Mouse (Mus musculus): ENCODE results near the gene Dram1. TPM values are rescaled to one million over a fixed set of nuclear protein-coding genes. Genes with fewer than 3 reads are reported as not detected.

The Dram1 gene
- total and polyA plus RNA-seq, 3 experiments = 0.04 TPM; not detected in 2

GRCm38 (mm10) chr10:88389576-88389975 lies 10.7 kb upstream of the Dram1 start:
- H3K4me2 ChIP-seq (ENCODE audit: insufficient read depth, low read depth, poor library complexity, severe bottlenecking) = peak overlapping the region; percentile 97
- DNase-seq (ENCODE audit: extremely low read depth) = peak; percentile 89

GRCm38 (mm10) chr10:88386251-88386650 lies 7.4 kb upstream of the Dram1 start:
- H3K4me1 ChIP-seq (ENCODE audit: control insufficient read depth in 1 of 2, insufficient read depth in 2 of 2) = peaks cover 31 to 73% of the 10 kb centered on the region in 2 experiments
- H3K36me3 ChIP-seq (replicated peaks in 1 of 2; ENCODE audit: control insufficient read depth in 1 of 2, insufficient read depth in 1 of 2, low read length in 1 of 2) = no peaks in the 10 kb centered on the region
- H3K27ac ChIP-seq (ENCODE audit: insufficient read depth, low read depth) = no peak overlapping the region
- H3K4me3 ChIP-seq (replicated peaks in 1 of 3; ENCODE audit: low read depth in 2 of 3, low read length in 2 of 3, poor library complexity in 1 of 3) = no peak overlapping the region
- dilution Hi-C loops (cut with MboI; ENCODE audit: extremely low pct_ligation_motif_present, extremely low pct_unique_long_range_greater_than_20kb, low sequenced_read_pairs) (no loop called here), in situ Hi-C loops (cut with MboI; ENCODE audit: low pct_ligation_motif_present, low pct_unique_long_range_greater_than_20kb, low sequenced_read_pairs) (no loop called here)
- no peak for DNase-seq (ENCODE audit: extremely low read depth)
- no peaks in the 10 kb centered on the region for H3K27me3 ChIP-seq (replicated peaks)
- peaks cover 49% of the 10 kb centered on the region for H3K79me2 ChIP-seq (replicated peaks; ENCODE audit: control insufficient read depth, extremely low read depth, insufficient read depth, poor library complexity, severe bottlenecking)
- H3K9me3 ChIP-seq (replicated peaks; ENCODE audit: low read length) = no peaks in the 10 kb centered on the region
- H3K9ac ChIP-seq (ENCODE audit: insufficient read depth, low read depth) = no peak overlapping the region
- H3K4me2 ChIP-seq (ENCODE audit: insufficient read depth, low read depth, poor library complexity, severe bottlenecking) = peak overlapping the region; percentile 45; the same call in 1 of the 2 replicates
- TF ChIP-seq JUN (IDR thresholded peaks at IDR 0.05; ENCODE audit: insufficient read depth, low read depth, low read length) (no peak), E2F4 (IDR thresholded peaks at IDR 0.05; ENCODE audit: insufficient replicate concordance, low read depth, low read length) (no peak), ETS1 (conservative IDR thresholded peaks at IDR 0.05; ENCODE audit: low read depth, low read length) (no peak), MXI1 (IDR thresholded peaks at IDR 0.05; ENCODE audit: low read depth, low read length) (no peak), MYC (IDR thresholded peaks at IDR 0.05; ENCODE audit: low read depth, low read length) (no peak), MAFK (IDR thresholded peaks at IDR 0.05; ENCODE audit: insufficient replicate concordance, low read length) (no peak), POLR2A (IDR thresholded peaks at IDR 0.05; ENCODE audit: low read depth, low read length) (no peak), SMC3 (IDR thresholded peaks at IDR 0.05; ENCODE audit: low read depth, low read length) (no peak), EP300 (IDR thresholded peaks at IDR 0.05; ENCODE audit: low read length) (no peak), MAX (IDR thresholded peaks at IDR 0.05; ENCODE audit: low read length) (no peak), MEF2A (IDR thresholded peaks at IDR 0.05; ENCODE audit: borderline replicate concordance, low read depth, low read length) (no peak), JUND (conservative IDR thresholded peaks at IDR 0.05; ENCODE audit: low read depth, low read length) (no peak), USF2 (conservative IDR thresholded peaks at IDR 0.05; ENCODE audit: low read depth, low read length) (no peak), SIN3A (IDR thresholded peaks at IDR 0.05; ENCODE audit: low read length) (no peak), ZNF384 (IDR thresholded peaks at IDR 0.05; ENCODE audit: low read depth, low read length) (no peak), UBTF (IDR thresholded peaks at IDR 0.05; ENCODE audit: low read depth, low read length) (no peak), ZC3H11A (IDR thresholded peaks at IDR 0.05; ENCODE audit: low read depth, low read length) (no peak), IRF4 (IDR thresholded peaks at IDR 0.05; ENCODE audit: low read depth, low read length) (no peak), TCF12 (IDR thresholded peaks at IDR 0.05; ENCODE audit: low read depth, low read length) (no peak)

More at GRCm38 (mm10) chr10:88389576-88389975, 10.7 kb upstream of the Dram1 start:
- peaks cover 31 to 51% of the 10 kb centered on the region in 2 experiments for H3K4me1 ChIP-seq (ENCODE audit: control insufficient read depth in 1 of 2, insufficient read depth in 2 of 2)
- H3K79me2 ChIP-seq (replicated peaks; ENCODE audit: control insufficient read depth, extremely low read depth, insufficient read depth, poor library complexity, severe bottlenecking) = peaks cover 32% of the 10 kb centered on the region
- in situ Hi-C loops (cut with MboI; ENCODE audit: low pct_ligation_motif_present, low pct_unique_long_range_greater_than_20kb, low sequenced_read_pairs) = no loop called here
- H3K9ac ChIP-seq (ENCODE audit: insufficient read depth, low read depth) = peak overlapping the region; percentile 80
- H3K4me3 ChIP-seq (replicated peaks in 1 of 3; ENCODE audit: low read depth in 2 of 3, low read length in 2 of 3, poor library complexity in 1 of 3) = peak overlapping the region; percentile 48 to 62 (median 49)
- peaks cover 0 to 27% of the 10 kb centered on the region in 2 experiments for H3K36me3 ChIP-seq (replicated peaks in 1 of 2; ENCODE audit: control insufficient read depth in 1 of 2, insufficient read depth in 1 of 2, low read length in 1 of 2)
- TF ChIP-seq ETS1 (conservative IDR thresholded peaks at IDR 0.05; ENCODE audit: low read depth, low read length) (peak; percentile 58), USF1 (IDR thresholded peaks at IDR 0.05; ENCODE audit: low read depth, low read length) (no peak), KAT2A (IDR thresholded peaks at IDR 0.05; ENCODE audit: insufficient replicate concordance, low read length) (no peak), GABPA (IDR thresholded peaks at IDR 0.05; ENCODE audit: insufficient replicate concordance, low read depth, low read length) (no peak), ZNF384 (IDR thresholded peaks at IDR 0.05; ENCODE audit: low read depth, low read length) (no peak), MXI1 (IDR thresholded peaks at IDR 0.05; ENCODE audit: low read depth, low read length) (peak; percentile 44; the same call in 1 of the 2 replicates), IRF4 (IDR thresholded peaks at IDR 0.05; ENCODE audit: low read depth, low read length) (peak; percentile 24; the same call in 1 of the 2 replicates), EP300 (IDR thresholded peaks at IDR 0.05; ENCODE audit: low read length) (no peak), E2F4 (IDR thresholded peaks at IDR 0.05; ENCODE audit: insufficient replicate concordance, low read depth, low read length) (no peak), MAFK (IDR thresholded peaks at IDR 0.05; ENCODE audit: insufficient replicate concordance, low read length) (no peak), TBP (conservative IDR thresholded peaks at IDR 0.05; ENCODE audit: low read depth, low read length) (no peak), SIN3A (IDR thresholded peaks at IDR 0.05; ENCODE audit: low read length) (no peak), POLR2AphosphoS2 (IDR thresholded peaks at IDR 0.05; ENCODE audit: low read depth, low read length) (no peak), PAX5 (IDR thresholded peaks at IDR 0.05; ENCODE audit: low read length) (no peak), BHLHE40 (IDR thresholded peaks at IDR 0.05; ENCODE audit: low read depth, low read length) (peak; percentile 58; the same call in 1 of the 2 replicates), ZC3H11A (IDR thresholded peaks at IDR 0.05; ENCODE audit: low read depth, low read length) (no peak), JUND (conservative IDR thresholded peaks at IDR 0.05; ENCODE audit: low read depth, low read length) (no peak), ZMIZ1 (IDR thresholded peaks at IDR 0.05; ENCODE audit: low read depth, low read length) (no peak), NELFE (IDR thresholded peaks at IDR 0.05; ENCODE audit: low read depth, low read length) (no peak), MAZ (IDR thresholded peaks at IDR 0.05; ENCODE audit: low read depth, low read length) (no peak), MEF2A (IDR thresholded peaks at IDR 0.05; ENCODE audit: borderline replicate concordance, low read depth, low read length) (no peak; the same call in 1 of the 2 replicates), UBTF (IDR thresholded peaks at IDR 0.05; ENCODE audit: low read depth, low read length) (no peak), SMC3 (IDR thresholded peaks at IDR 0.05; ENCODE audit: low read depth, low read length) (no peak), POLR2A (IDR thresholded peaks at IDR 0.05; ENCODE audit: low read depth, low read length) (no peak), USF2 (conservative IDR thresholded peaks at IDR 0.05; ENCODE audit: low read depth, low read length) (no peak), RAD21 (IDR thresholded peaks at IDR 0.05; ENCODE audit: low read depth, low read length) (no peak; the same call in 1 of the 2 replicates), RCOR1 (conservative IDR thresholded peaks at IDR 0.05; ENCODE audit: low read depth, low read length) (no peak), CHD1 (IDR thresholded peaks at IDR 0.05; ENCODE audit: low read depth, low read length) (no peak), MYC (IDR thresholded peaks at IDR 0.05; ENCODE audit: low read depth, low read length) (no peak), CHD2 (IDR thresholded peaks at IDR 0.05; ENCODE audit: low read length) (peak; percentile 63), CTCF (conservative IDR thresholded peaks at IDR 0.05 in 1 of 2, IDR thresholded peaks at IDR 0.05 in 1 of 2; ENCODE audit: low read depth in 2 of 2, low read length in 2 of 2) (no peak), ELF1 (IDR thresholded peaks at IDR 0.05; ENCODE audit: low read depth, low read length) (peak; percentile 75), ZKSCAN1 (IDR thresholded peaks at IDR 0.05; ENCODE audit: borderline replicate concordance, low read depth, low read length) (no peak), MAX (IDR thresholded peaks at IDR 0.05; ENCODE audit: low read length) (no peak), HCFC1 (IDR thresholded peaks at IDR 0.05; ENCODE audit: low read depth, low read length) (no peak), NRF1 (IDR thresholded peaks at IDR 0.05; ENCODE audit: low read depth, low read length) (no peak), TCF12 (IDR thresholded peaks at IDR 0.05; ENCODE audit: low read depth, low read length) (peak; percentile 46; the same call in 1 of the 2 replicates), JUN (IDR thresholded peaks at IDR 0.05; ENCODE audit: insufficient read depth, low read depth, low read length) (no peak)
- H3K27me3 ChIP-seq (replicated peaks) = no peaks in the 10 kb centered on the region
- H3K9me3 ChIP-seq (replicated peaks; ENCODE audit: low read length) = no peaks in the 10 kb centered on the region
- dilution Hi-C loops (cut with MboI; ENCODE audit: extremely low pct_ligation_motif_present, extremely low pct_unique_long_range_greater_than_20kb, low sequenced_read_pairs) = no loop called here
- peak overlapping the region; percentile 91 for H3K27ac ChIP-seq (ENCODE audit: insufficient read depth, low read depth)

All from CH12.LX (cell line).